Mouse (Mus musculus): ENCODE data around the gene Tamm41. TPM values are rescaled to one million over a fixed set of nuclear protein-coding genes. Genes with fewer than 3 reads are reported as not detected.

Tamm41 gene
- polyA plus RNA-seq, 1 experiment from 2014 or later = 104 TPM

- WGBS = 75% methylated on average over 2 of the region's 2 CpGs
- H3K4me1 ChIP-seq = peaks cover 48% of the 10 kb centered on the region
- H3K27me3 ChIP-seq (ENCODE audit: low read depth, poor library complexity, severe bottlenecking) = peaks cover 36% of the 10 kb centered on the region
- H3K9me3 ChIP-seq (replicated peaks) = no peaks in the 10 kb centered on the region
- H3K4me3 ChIP-seq = no peak overlapping the region
- no peak overlapping the region for H3K27ac ChIP-seq
- H3K36me3 ChIP-seq = no peaks in the 10 kb centered on the region
- DNase-seq (ENCODE audit: low spot score) = no peak
Measured at GRCm38 (mm10) chr6:114966396-114967154, 71.1 kb downstream of the Tamm41 start.

GRCm38 (mm10) chr6:114965802-114966201, 71.9 kb downstream of the Tamm41 start:
- Histone ChIP-seq H3K9me3 (replicated peaks) (no peaks in the 10 kb centered on the region), H3K27me3 (ENCODE audit: low read depth, poor library complexity, severe bottlenecking) (peaks cover 36% of the 10 kb centered on the region), H3K27ac (no peak overlapping the region), H3K4me1 (peaks cover 46% of the 10 kb centered on the region), H3K36me3 (no peaks in the 10 kb centered on the region), H3K4me3 (no peak overlapping the region)
- 83% methylated on average over 3 of the region's 3 CpGs for WGBS
- DNase-seq (ENCODE audit: low spot score) = no peak

- H3K9me3 ChIP-seq (replicated peaks) = no peaks in the 10 kb centered on the region
- H3K4me1 ChIP-seq = peaks cover 42% of the 10 kb centered on the region
- H3K27ac ChIP-seq = no peak overlapping the region
- H3K27me3 ChIP-seq (ENCODE audit: low read depth, poor library complexity, severe bottlenecking) = peaks cover 36% of the 10 kb centered on the region
- no peaks in the 10 kb centered on the region for H3K36me3 ChIP-seq
- no peak overlapping the region for H3K4me3 ChIP-seq
- no peak for DNase-seq (ENCODE audit: low spot score)
- 84% methylated on average over 8 of the region's 8 CpGs for WGBS
Measured at GRCm38 (mm10) chr6:114965396-114965795, 72.3 kb downstream of the Tamm41 start.

- Histone ChIP-seq H3K36me3 (no peaks in the 10 kb centered on the region), H3K27ac (no peak overlapping the region; the same call in 1 of the 2 replicates), H3K27me3 (ENCODE audit: low read depth, poor library complexity, severe bottlenecking) (peaks cover 31% of the 10 kb centered on the region), H3K4me3 (no peak overlapping the region), H3K9me3 (replicated peaks) (no peaks in the 10 kb centered on the region), H3K4me1 (peaks cover 33% of the 10 kb centered on the region)
- 83% methylated on average over 2 of the region's 2 CpGs for WGBS
- DNase-seq (ENCODE audit: low spot score) = no peak
Measured at GRCm38 (mm10) chr6:114964235-114964634, 73.4 kb downstream of the Tamm41 start.

GRCm38 (mm10) chr6:114963636-114964035, 74.0 kb downstream of the Tamm41 start:
- peaks cover 25% of the 10 kb centered on the region; the same call in 1 of the 2 replicates for H3K27me3 ChIP-seq (ENCODE audit: low read depth, poor library complexity, severe bottlenecking)
- H3K36me3 ChIP-seq = no peaks in the 10 kb centered on the region
- no peaks in the 10 kb centered on the region for H3K9me3 ChIP-seq (replicated peaks)
- H3K27ac ChIP-seq = no peak overlapping the region; the same call in 1 of the 2 replicates
- no peak for DNase-seq (ENCODE audit: low spot score)
- no peak overlapping the region for H3K4me3 ChIP-seq
- 80% methylated on average over 5 of the region's 5 CpGs for WGBS
- H3K4me1 ChIP-seq = peaks cover 30% of the 10 kb centered on the region

GRCm38 (mm10) chr6:114961276-114962068, 76.2 kb downstream of the Tamm41 start:
- no peak for DNase-seq (ENCODE audit: low spot score)
- peaks cover 29% of the 10 kb centered on the region for H3K4me1 ChIP-seq
- 0 out of 2 replicates have a peak, but pooled peaks cover 9% of the 10 kb centered on the region for H3K27me3 ChIP-seq (ENCODE audit: low read depth, poor library complexity, severe bottlenecking)
- no peaks in the 10 kb centered on the region for H3K9me3 ChIP-seq (replicated peaks)
- H3K27ac ChIP-seq = no peak overlapping the region
- H3K36me3 ChIP-seq = no peaks in the 10 kb centered on the region
- 81% methylated on average over 10 of the region's 10 CpGs for WGBS
- H3K4me3 ChIP-seq = no peak overlapping the region

- Histone ChIP-seq H3K4me1 (peaks cover 25% of the 10 kb centered on the region), H3K4me3 (no peak overlapping the region), H3K27ac (no peak overlapping the region), H3K36me3 (no peaks in the 10 kb centered on the region), H3K27me3 (ENCODE audit: low read depth, poor library complexity, severe bottlenecking) (0 out of 2 replicates have a peak, but pooled peaks cover under 1% of the 10 kb centered on the region), H3K9me3 (replicated peaks) (no peaks in the 10 kb centered on the region)
- no peak for DNase-seq (ENCODE audit: low spot score)
- 91% methylated on average over 6 of the region's 6 CpGs for WGBS
Measured at GRCm38 (mm10) chr6:114959012-114959398, 78.7 kb downstream of the Tamm41 start.

GRCm38 (mm10) chr6:114958249-114959011, 79.2 kb downstream of the Tamm41 start:
- peaks cover 21% of the 10 kb centered on the region for H3K4me1 ChIP-seq
- no peaks in the 10 kb centered on the region for H3K27me3 ChIP-seq (ENCODE audit: low read depth, poor library complexity, severe bottlenecking)
- no peaks in the 10 kb centered on the region for H3K36me3 ChIP-seq
- no peak for DNase-seq (ENCODE audit: low spot score)
- WGBS = 77% methylated on average over 10 of the region's 10 CpGs
- no peak overlapping the region for H3K4me3 ChIP-seq
- H3K27ac ChIP-seq = peak overlapping the region; percentile 1; the same call in 1 of the 2 replicates
- H3K9me3 ChIP-seq (replicated peaks) = no peaks in the 10 kb centered on the region

GRCm38 (mm10) chr6:114957756-114958155, 79.9 kb downstream of the Tamm41 start:
- H3K4me3 ChIP-seq = no peak overlapping the region
- H3K4me1 ChIP-seq = peaks cover 16% of the 10 kb centered on the region; the same call in 1 of the 2 replicates
- no peaks in the 10 kb centered on the region for H3K9me3 ChIP-seq (replicated peaks)
- H3K27ac ChIP-seq = 0 out of 2 replicates have a peak overlapping the region, but pooled peaks have one; percentile 1
- no peak for DNase-seq (ENCODE audit: low spot score)
- H3K36me3 ChIP-seq = no peaks in the 10 kb centered on the region
- H3K27me3 ChIP-seq (ENCODE audit: low read depth, poor library complexity, severe bottlenecking) = no peaks in the 10 kb centered on the region
- WGBS = 81% methylated on average over 12 of the region's 12 CpGs

GRCm38 (mm10) chr6:114954496-114954895, 83.2 kb downstream of the Tamm41 start:
- no peak for DNase-seq (ENCODE audit: low spot score)
- 89% methylated on average over 5 of the region's 5 CpGs for WGBS
- H3K27me3 ChIP-seq (ENCODE audit: low read depth, poor library complexity, severe bottlenecking) = no peaks in the 10 kb centered on the region

More at GRCm38 (mm10) chr6:114954496-114954895, 83.2 kb downstream of the Tamm41 start:
- H3K36me3 ChIP-seq = no peaks in the 10 kb centered on the region
- peaks cover 13% of the 10 kb centered on the region; the same call in 1 of the 2 replicates for H3K4me1 ChIP-seq
- H3K27ac ChIP-seq = no peak overlapping the region
- H3K9me3 ChIP-seq (replicated peaks) = no peaks in the 10 kb centered on the region
- no peak overlapping the region for H3K4me3 ChIP-seq
